Mouse (Mus musculus): Measurements from ENCODE around the gene Mmp14. TPM values are rescaled to one million over a fixed set of nuclear protein-coding genes. Genes with fewer than 3 reads are reported as not detected.
A peak's percentile ranks its signal among the peaks of the same experiment; 100 is the strongest.

Mmp14 gene
- polyA plus RNA-seq, 1 experiment: 80.4 TPM

DNA sequence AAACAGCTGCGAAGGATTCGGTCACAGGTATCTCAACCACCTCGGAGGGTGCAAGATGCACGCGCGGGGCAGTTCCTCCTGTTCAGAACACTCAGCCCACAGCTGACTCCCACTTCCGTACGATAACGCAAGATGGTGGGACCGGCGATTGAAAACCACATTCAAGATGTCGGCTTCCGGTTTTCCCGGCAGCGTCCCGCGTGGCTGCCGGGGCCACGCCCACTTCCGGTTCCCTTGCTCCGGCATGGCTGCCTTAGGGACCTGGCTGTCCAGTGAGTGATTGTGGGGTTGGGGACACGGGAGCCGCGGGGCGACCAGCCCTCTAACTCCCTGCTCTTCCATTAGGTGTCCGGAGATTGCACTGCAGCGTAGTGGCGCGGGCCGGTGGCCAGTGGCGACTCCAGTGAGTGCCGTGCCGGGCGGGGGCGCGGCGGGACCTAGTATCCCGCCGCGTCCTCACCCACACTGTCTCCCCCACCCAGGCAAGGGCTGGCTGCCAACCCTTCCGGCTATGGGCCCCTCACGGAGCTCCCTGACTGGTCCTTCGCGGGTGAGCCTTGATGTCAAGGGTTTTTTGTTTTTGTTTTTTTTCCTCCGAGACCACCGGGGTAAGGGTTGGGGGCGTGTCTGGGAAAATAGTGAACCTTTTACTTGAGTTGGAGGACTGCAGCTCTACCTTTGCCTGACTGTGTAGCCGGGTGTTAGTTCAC is 4.6 kb upstream of the Mmp14 start, which contains the start of gene Mrpl52:
Gene Mrpl52, plus strand, starts transcription at position 221 of the 710 bp plus-strand sequence.
- TF ChIP-seq CTCF (IDR thresholded peaks at IDR 0.05; ENCODE audit: borderline replicate concordance, extremely low read depth, insufficient read depth, insufficient read length): no peak
- peak; percentile 46; the same call in 1 of the 2 replicates for TF ChIP-seq POLR2A (IDR thresholded peaks at IDR 0.05; ENCODE audit: borderline replicate concordance, extremely low read depth, insufficient read depth, insufficient read length, poor library complexity, severe bottlenecking)
- peak; percentile 97 for DNase-seq (ENCODE audit: low read depth)

DNA sequence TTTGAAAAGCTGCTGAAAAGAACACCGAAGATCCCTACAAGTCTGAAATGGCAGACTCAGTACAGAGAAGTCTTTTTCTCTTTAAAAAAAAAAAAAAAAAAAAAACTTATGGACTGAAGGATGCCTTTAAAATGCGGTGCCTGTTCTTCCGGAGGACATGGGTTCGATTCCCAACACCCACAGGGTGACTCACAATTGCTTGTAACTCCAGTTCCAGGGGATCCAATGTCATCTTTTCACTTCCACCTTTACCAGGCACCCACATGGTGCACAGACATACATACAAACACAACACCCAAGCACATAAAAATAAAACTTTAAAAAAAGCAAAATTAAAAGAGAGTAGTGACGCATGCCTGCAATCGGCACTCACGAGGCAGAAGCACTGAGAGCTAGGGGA is 3.7 kb upstream of the Mmp14 start:
- no peak for DNase-seq (ENCODE audit: low read depth)
- no peak for TF ChIP-seq POLR2A (IDR thresholded peaks at IDR 0.05; ENCODE audit: borderline replicate concordance, extremely low read depth, insufficient read depth, insufficient read length, poor library complexity, severe bottlenecking)
- TF ChIP-seq CTCF (IDR thresholded peaks at IDR 0.05; ENCODE audit: borderline replicate concordance, extremely low read depth, insufficient read depth, insufficient read length): no peak

DNA sequence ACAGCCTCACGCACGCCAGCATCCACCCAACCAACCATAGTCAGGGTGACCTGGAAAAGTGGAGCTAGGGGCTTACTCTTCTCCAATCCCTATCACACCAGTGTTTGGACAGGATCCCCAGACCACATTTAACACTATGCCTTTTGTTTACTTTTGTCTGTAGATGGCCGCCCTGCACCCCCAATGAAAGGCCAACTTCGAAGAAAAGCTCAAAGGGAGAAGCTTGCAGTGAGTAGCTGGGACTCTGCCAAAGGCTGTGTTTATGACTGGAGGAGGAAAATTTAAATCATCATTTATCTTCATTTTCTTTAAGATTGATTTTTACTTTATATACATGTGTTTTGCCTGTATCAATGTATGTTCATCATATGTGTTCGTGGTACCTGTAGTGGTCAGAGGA is 3.0 kb upstream of the Mmp14 start:
- TF ChIP-seq CTCF (IDR thresholded peaks at IDR 0.05; ENCODE audit: borderline replicate concordance, extremely low read depth, insufficient read depth, insufficient read length) (no peak), POLR2A (IDR thresholded peaks at IDR 0.05; ENCODE audit: borderline replicate concordance, extremely low read depth, insufficient read depth, insufficient read length, poor library complexity, severe bottlenecking) (no peak)
- DNase-seq (ENCODE audit: low read depth): no peak

DNA sequence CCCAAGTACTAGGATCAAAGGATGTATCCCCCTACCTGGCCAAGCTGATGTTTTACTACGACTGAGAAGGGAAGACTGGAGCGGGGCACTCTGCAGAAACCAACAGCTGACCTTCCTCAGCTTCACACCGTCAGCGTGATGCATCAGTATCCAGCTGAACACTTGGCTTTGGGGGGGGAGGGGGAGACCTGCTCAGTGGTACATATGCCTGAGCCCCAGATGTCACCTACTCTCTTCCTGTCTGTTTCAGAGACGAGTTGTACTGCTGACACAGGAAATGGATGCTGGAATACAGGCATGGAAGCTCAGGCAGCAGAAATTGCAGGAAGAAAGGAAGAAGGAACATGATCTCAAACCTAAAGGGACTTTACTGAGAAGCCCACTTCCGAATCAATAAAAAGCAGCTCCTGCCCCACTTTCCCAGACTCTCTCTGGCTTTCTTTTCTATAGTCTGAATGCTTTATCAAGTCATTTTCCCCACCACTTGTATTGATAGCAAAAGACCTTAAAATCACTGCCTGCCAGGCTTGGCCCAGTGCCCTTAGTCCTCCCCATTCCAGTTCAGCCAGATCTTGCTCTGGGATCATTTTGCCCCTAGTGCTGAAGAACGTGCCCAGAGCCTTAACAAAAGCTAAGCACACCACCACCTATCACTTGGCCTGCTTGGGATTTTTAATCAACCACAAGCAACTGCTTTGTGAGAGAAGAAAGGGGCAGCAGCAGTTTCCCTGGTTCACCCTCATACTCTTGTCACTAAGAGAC is 1.9 kb upstream of the Mmp14 start:
- no peak for TF ChIP-seq POLR2A (IDR thresholded peaks at IDR 0.05; ENCODE audit: borderline replicate concordance, extremely low read depth, insufficient read depth, insufficient read length, poor library complexity, severe bottlenecking)
- no peak for TF ChIP-seq CTCF (IDR thresholded peaks at IDR 0.05; ENCODE audit: borderline replicate concordance, extremely low read depth, insufficient read depth, insufficient read length)
- DNase-seq (ENCODE audit: low read depth): peak; percentile 70

DNA sequence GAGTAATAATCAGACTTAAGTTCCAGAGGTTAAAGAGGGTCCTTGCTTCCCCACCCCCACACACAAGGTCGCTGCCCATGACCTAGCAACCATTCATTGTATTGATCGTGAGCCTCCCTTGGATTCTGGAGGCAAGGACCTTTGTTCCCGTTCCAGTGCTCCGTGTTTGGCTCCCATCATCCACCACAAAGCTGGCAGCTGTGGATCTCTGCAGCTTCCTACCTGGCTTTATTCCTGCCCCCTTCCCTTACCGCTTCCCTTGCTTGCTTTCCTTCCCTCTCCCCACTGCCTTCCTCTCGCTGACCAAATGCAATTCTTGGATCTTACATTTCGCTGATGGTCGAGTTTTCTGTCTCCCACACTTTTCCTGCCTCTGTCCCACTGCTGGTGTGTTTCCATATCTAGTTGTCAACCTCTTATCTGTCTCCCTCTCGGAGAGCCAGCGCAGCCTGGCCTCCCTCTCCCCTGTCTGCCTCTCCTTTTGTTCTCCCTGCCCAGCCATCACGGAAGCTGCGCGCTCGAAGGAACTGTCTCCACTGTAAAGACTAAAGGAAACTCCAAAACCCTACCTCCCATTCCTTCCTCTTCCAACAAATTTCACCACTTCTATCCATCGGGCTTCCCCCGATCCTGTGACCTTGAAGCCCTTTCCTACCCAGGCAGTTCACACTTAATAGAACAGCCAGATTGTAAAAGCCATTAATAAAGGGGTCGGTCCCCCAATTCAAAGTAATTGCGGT is 836 bp upstream of the Mmp14 start:
- TF ChIP-seq POLR2A (IDR thresholded peaks at IDR 0.05; ENCODE audit: borderline replicate concordance, extremely low read depth, insufficient read depth, insufficient read length, poor library complexity, severe bottlenecking) (no peak), CTCF (IDR thresholded peaks at IDR 0.05; ENCODE audit: borderline replicate concordance, extremely low read depth, insufficient read depth, insufficient read length) (no peak)
- peak; percentile 52 for DNase-seq (ENCODE audit: low read depth)

DNA sequence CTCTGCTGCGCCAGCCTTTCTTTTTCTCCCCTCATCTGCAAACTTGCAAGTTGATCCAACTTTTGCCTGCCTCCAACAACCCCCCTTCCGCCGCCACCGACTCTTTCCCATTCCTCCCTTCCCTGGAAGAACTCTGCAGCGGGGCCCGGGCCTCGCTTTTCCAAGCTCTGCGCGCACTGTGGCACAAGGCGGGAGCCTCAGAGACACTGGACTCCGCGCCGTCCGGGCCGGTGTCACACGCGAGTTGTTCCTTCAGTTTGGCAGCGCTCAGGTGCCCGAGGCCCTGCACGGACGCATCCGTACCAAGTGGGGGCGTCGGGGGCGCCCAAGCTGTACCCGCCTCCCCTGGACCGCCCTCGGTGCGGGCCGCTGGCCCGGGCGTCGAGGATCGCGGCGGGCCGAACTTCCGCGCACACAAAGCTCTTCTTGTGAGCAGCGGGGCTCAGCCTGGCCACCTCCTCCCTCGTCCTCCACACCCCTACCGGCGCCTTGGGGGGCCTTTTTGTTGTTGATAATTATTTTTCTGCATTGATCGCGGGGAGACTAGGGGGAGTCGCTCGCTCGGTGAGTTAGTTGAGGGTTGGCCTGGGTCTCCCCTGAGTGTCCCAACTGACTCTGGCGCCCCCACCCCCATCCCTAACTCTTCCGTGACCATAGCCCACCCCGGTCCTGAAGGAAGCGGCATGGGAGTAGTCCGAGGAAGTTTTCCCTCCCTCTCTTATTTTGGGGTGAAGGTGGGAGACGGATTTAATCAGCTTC is 845 bp downstream of the Mmp14 start:
- no peak for TF ChIP-seq CTCF (IDR thresholded peaks at IDR 0.05; ENCODE audit: borderline replicate concordance, extremely low read depth, insufficient read depth, insufficient read length)
- peak; percentile 24; the same call in 1 of the 2 replicates for TF ChIP-seq POLR2A (IDR thresholded peaks at IDR 0.05; ENCODE audit: borderline replicate concordance, extremely low read depth, insufficient read depth, insufficient read length, poor library complexity, severe bottlenecking)
- DNase-seq (ENCODE audit: low read depth): peak; percentile 61

DNA sequence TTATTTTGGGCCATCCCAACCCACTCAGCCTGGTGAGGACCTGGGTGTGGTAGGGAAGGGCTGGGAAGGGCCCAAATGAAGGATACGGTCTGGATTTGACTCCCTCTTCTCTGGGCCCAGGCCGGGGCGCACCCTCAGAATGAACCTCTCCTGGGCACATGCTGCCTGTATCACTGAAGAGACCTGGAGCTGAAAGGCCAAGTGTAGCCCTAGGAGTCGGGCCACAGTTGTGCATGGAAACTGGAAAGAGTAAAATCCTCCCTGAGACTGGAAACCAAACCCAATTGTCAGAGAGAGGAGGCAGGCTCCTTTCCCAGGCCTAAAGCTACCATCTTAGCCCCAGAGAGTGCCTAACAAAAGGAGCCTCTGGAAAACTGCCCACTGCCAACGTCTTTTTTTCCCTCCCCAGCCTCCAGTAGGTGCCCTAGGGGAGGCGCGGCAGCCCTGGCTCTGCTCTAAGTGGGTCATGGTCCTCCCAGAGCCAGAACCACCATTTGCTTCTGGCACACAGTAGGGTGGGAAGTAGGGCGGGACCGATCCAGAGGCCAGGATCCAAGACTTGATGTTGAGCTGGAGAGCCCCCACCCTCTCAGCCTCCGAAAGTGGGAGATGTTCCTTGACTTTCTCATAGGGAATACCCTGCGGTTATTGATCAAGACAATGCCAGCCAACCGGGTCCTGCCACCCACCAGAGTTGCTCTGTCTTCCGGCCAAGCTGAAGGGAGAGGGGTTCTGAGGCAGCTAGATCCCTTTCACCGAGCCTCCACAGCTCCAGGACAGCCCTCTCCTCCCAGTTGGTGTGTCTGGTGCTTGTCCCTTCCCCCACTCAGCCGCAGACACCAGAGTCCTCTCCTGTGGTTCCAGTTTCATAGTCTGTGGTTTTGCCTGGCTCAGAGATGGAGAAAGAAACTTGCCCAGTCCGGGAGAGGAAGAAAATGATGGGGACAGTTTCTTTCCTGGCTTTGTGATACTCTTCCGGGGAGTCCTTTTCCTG is 1.7 kb downstream of the Mmp14 start:
- TF ChIP-seq CTCF (IDR thresholded peaks at IDR 0.05; ENCODE audit: borderline replicate concordance, extremely low read depth, insufficient read depth, insufficient read length) (no peak), POLR2A (IDR thresholded peaks at IDR 0.05; ENCODE audit: borderline replicate concordance, extremely low read depth, insufficient read depth, insufficient read length, poor library complexity, severe bottlenecking) (no peak)
- peak; percentile 77 for DNase-seq (ENCODE audit: low read depth)

DNA sequence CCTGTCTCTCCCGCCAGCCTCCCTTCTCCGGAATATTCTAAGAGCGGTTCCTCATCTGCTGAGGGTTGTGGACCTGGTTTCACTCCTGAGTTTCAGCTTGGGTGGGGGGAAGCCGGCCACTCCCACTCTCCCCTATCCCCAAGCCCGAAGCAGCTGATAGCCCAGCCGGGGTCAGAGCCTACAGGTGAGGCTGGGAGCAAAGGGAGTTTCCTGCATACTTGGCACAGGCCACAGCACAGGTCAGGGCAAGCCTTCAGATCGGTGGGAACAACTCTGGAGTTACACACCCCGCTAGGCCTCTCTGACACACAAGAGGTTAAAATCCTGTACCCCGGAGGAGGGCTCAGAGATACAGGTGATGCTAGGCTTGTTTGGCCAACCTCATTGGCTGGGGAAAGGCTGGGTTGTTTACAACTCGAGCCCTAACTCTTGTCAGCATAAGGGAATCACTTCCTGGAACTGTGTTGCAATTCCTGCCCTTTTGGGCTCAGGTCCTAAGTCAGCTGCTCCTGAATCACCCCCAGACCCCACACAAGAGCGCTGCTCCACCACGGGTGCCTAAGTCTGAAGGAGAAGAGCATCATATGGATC is 2.6 kb downstream of the Mmp14 start:
- TF ChIP-seq CTCF (IDR thresholded peaks at IDR 0.05; ENCODE audit: borderline replicate concordance, extremely low read depth, insufficient read depth, insufficient read length) (no peak), POLR2A (IDR thresholded peaks at IDR 0.05; ENCODE audit: borderline replicate concordance, extremely low read depth, insufficient read depth, insufficient read length, poor library complexity, severe bottlenecking) (no peak)
- no peak for DNase-seq (ENCODE audit: low read depth)

DNA sequence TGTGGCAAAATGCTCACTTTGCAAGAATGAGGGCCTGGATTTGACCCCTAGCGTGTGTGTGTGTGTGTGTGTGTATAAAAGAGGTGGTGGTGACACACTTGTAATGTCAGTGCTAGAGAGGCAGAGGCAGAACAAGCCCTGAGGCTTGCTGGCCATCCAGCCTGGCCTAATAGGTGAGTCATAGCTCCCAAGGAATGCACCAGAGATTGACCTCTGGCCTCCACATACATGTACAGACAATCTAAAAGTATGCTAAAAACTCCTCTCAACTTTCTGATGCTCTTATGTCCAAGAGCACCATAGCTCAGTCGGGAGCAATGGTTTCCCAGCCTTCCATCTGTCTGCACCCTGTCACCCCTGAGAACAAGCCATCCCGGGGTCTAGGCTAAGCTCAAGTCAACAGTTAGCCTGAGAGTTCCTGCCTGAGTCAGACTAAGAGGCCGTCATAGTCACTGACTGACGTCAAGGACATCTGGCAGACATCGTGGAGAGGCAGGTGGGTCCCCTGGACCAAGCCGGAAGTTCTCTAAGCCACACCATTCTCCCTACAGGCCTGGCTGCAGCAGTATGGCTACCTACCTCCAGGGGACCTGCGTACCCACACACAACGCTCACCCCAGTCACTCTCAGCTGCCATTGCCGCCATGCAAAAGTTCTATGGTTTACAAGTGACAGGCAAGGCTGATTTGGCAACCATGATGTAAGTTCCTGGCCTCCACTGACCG is 3.9 kb downstream of the Mmp14 start:
- TF ChIP-seq CTCF (IDR thresholded peaks at IDR 0.05; ENCODE audit: borderline replicate concordance, extremely low read depth, insufficient read depth, insufficient read length) (no peak), POLR2A (IDR thresholded peaks at IDR 0.05; ENCODE audit: borderline replicate concordance, extremely low read depth, insufficient read depth, insufficient read length, poor library complexity, severe bottlenecking) (no peak)
- DNase-seq (ENCODE audit: low read depth): no peak

Data from brain, embryonic 14.5 days (tissue).